Mouse (Mus musculus) neural tube, embryonic 14.5 days (tissue): ENCODE results near the gene Rell1. TPM values are rescaled to one million over a fixed set of nuclear protein-coding genes. Genes with fewer than 3 reads are reported as not detected.

Experiments
- ATAC-seq: fragments of 200-750 bp; cut with Nextera tagmentation; 2 replicates; pipeline ENCODE4 v1.8.0; 2017; ENCODE audit warnings: low read depth, mild to moderate bottlenecking, moderate TSS enrichment, moderate library complexity
- H3K27ac ChIP-seq: fragments of 300-500 bp; sonication (generic); 2 replicates; pipeline ENCODE4 v1.5.1; 2014; ENCODE audit warnings: low read depth, mild to moderate bottlenecking, control low read depth, low read length, moderate library complexity, mixed read lengths
- H3K27me3 ChIP-seq: fragments of 300-500 bp; sonication (generic); 2 replicates; pipeline ENCODE4 v1.6.1; 2014; ENCODE audit warnings: low read length; ENCODE audit not compliant: control insufficient read depth, insufficient read depth
- H3K36me3 ChIP-seq: fragments of 300-500 bp; sonication (generic); 2 replicates; pipeline ENCODE4 v1.6.1; 2014; ENCODE audit warnings: low read length, mixed read lengths; ENCODE audit not compliant: control insufficient read depth, insufficient read depth
- H3K4me1 ChIP-seq: fragments of 300-500 bp; sonication (generic); 2 replicates; pipeline ENCODE4 v1.6.1; 2014; ENCODE audit warnings: low read length; ENCODE audit not compliant: control insufficient read depth, insufficient read depth
- H3K4me2 ChIP-seq: fragments of 300-500 bp; sonication (generic); 2 replicates; pipeline ENCODE4 v1.6.1; 2014; ENCODE audit warnings: mild to moderate bottlenecking, low read depth, low read length, control low read depth
- H3K4me3 ChIP-seq: fragments of 300-500 bp; sonication (generic); 2 replicates; pipeline ENCODE4 v1.5.1; 2014; ENCODE audit warnings: low read depth, low read length, control low read depth, mixed read lengths
- H3K9ac ChIP-seq: fragments of 300-500 bp; sonication (generic); replicated peaks from 2 replicates; pipeline ENCODE4 v1.6.1; 2014; ENCODE audit warnings: low read depth, mild to moderate bottlenecking, control low read depth, low read length, mixed read lengths
- H3K9me3 ChIP-seq: fragments of 300-500 bp; sonication (generic); 2 replicates; pipeline ENCODE4 v1.6.1; 2016; ENCODE audit warnings: low read length; ENCODE audit not compliant: control insufficient read depth
- WGBS: fragments of 180-500 bp; shearing (Covaris S2); extraction: QIAGEN DNeasy Blood & Tissue Kit; methylation state at CpG from one replicate; pipeline ENCODE4 v1.1.7; 2014; 5-methylcytosine and 5-hydroxymethylcytosine counted together
- polyA plus RNA-seq: library from polyadenylated mRNA; unstranded; fragments of >200 nt; fragmentation: Nextera tagmentation; extraction: Ambion mirVana; gene quantifications from 2 replicates; pipeline ENCODE4 v1.2.1, GENCODE M21; 2014

Rell1 gene
- polyA plus RNA-seq, 1 experiment from 2014 or later, result 4.7 TPM

DNA sequence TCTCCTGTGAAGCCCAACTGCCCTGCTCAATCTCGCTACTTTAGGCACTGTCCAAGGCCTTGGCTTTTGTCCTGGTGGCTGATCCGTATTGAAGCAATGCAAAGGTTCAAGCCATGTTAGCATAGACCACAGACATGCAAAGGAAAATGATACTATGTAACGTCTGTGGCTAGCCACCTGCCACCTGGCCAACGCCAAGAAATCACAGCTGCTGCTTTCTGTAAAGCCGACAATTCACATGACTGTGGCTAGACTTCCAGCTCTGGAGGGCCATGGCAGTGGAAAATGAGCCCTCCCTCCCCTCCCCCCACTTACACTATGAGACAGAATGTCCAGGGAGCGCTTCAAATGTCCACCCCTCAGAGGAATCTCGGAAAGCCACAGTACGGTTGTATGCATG lies 11.1 kb downstream of the Rell1 start:
- Histone ChIP-seq H3K27me3 (no peaks in the 10 kb centered on the region), H3K4me3 (no peak overlapping the region), H3K27ac (no peak overlapping the region), H3K4me1 (no peaks in the 10 kb centered on the region), H3K9me3 (no peaks in the 10 kb centered on the region), H3K9ac (no peak overlapping the region), H3K36me3 (no peaks in the 10 kb centered on the region), H3K4me2 (no peak overlapping the region)
- no peak for ATAC-seq
- 84% methylated on average over 8 of the region's 8 CpGs for WGBS

DNA sequence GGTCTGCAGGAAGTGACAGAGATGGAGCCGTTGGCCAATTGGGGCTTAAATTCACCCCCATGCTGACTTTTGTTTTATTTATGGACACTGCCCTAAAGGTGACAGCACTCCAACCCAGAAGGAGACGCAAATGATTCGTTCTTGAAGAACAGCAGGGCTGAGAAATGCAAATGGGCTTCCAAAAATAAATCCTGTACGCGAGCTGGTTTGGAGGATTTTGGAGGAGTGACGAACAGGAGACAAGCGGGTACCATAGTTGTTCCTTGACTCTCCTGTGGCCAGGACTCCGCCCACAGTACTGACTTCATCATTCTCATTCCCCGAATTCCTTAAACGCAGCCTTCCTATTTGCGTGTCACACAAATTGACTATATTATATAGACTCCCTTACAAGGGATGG lies 12.3 kb downstream of the Rell1 start:
- Histone ChIP-seq H3K4me3 (no peak overlapping the region), H3K4me2 (no peak overlapping the region), H3K27ac (no peak overlapping the region), H3K36me3 (no peaks in the 10 kb centered on the region), H3K9me3 (no peaks in the 10 kb centered on the region), H3K9ac (no peak overlapping the region), H3K27me3 (no peaks in the 10 kb centered on the region), H3K4me1 (no peaks in the 10 kb centered on the region)
- 89% methylated on average over 11 of the region's 11 CpGs for WGBS
- ATAC-seq, result no peak

DNA sequence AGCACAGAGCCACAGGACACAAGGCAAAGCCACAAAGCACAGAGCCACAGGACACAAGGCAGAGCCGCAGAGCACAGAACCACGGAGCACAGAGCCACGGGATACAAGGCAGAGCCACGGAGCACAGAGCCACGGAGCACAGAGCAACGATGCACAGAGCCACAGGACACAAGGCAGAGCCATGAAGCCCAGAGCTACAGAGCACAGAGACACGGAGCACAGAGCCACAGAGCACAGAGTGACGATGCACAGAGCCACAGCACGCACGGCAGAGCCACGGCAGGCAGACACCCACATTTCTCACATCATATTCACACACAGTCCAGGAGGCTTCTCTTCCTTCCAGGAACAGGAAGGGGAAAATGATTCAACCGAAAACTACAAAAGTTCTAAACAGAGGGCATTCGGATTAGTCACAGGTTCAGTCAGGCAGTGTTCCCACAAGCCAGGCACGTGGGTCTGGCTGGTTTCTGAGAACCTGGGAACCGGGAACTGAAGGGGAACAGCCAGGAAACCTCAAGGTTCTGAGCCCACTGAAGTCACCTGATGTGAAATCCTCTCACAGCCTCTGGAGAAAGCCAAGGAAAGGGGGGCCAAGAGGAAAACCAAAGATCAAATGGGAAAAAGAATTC lies 15.2 kb downstream of the Rell1 start:
- H3K9me3 ChIP-seq, result no peaks in the 10 kb centered on the region
- no peaks in the 10 kb centered on the region for H3K36me3 ChIP-seq
- no peak overlapping the region for H3K4me3 ChIP-seq
- 91% methylated on average over 15 of the region's 15 CpGs for WGBS
- no peaks in the 10 kb centered on the region for H3K27me3 ChIP-seq
- H3K27ac ChIP-seq, result no peak overlapping the region
- no peak overlapping the region for H3K9ac ChIP-seq
- ATAC-seq, result no peak
- H3K4me2 ChIP-seq, result no peak overlapping the region
- no peaks in the 10 kb centered on the region for H3K4me1 ChIP-seq

DNA sequence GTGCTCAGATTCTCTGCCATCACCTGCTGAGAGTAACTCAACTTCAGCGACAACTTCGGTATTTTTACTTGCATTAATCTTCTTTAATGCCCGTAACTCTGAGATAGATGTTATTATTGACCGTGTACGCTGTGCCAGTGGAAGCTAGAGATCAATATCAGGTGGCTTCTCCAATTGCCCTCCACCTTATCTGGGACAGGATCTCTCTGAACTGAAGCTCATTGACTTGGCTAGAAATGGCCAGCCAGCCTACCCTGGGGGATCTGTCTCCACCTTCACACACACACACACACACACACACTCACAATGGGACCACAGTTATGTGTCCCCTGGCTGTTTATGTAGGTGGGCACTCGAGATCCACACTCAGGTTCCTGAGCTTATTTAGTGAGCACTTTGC lies 16.7 kb downstream of the Rell1 start:
- H3K27me3 ChIP-seq, result no peaks in the 10 kb centered on the region
- no peak overlapping the region for H3K27ac ChIP-seq
- 84% methylated on average over 6 of the region's 6 CpGs for WGBS
- no peak overlapping the region for H3K4me3 ChIP-seq
- H3K4me2 ChIP-seq, result no peak overlapping the region
- no peaks in the 10 kb centered on the region for H3K36me3 ChIP-seq
- H3K9me3 ChIP-seq, result no peaks in the 10 kb centered on the region
- no peak for ATAC-seq
- no peaks in the 10 kb centered on the region for H3K4me1 ChIP-seq
- no peak overlapping the region for H3K9ac ChIP-seq

DNA sequence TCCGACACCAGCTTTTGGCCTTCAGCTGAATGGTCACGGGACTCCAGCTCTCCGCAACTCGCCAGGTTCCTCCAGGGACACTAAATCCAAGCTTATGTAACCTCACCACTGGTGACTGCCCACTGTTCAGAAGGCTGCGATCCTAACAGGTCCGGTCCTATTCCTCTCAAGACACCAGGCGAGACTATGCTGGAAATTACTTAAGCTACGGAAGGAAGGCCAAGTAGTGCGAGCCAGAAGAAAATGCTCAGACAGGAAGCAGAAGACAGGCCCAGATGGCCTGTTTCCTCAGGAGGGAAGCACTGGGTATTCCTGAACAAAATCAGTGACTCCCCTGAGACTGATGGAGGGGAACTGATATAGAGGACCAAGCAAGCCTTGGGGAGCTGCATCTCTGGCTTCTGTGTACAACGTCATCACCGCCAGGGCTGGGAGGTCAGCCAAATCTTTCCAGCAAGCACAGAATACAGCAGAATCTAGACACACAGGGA lies 17.2 kb downstream of the Rell1 start:
- H3K4me2 ChIP-seq, result no peak overlapping the region
- H3K4me1 ChIP-seq, result no peaks in the 10 kb centered on the region
- no peak overlapping the region for H3K9ac ChIP-seq
- no peaks in the 10 kb centered on the region for H3K27me3 ChIP-seq
- H3K36me3 ChIP-seq, result no peaks in the 10 kb centered on the region
- WGBS, result 85% methylated on average over 11 of the region's 11 CpGs
- H3K4me3 ChIP-seq, result no peak overlapping the region
- no peaks in the 10 kb centered on the region for H3K9me3 ChIP-seq
- ATAC-seq, result no peak
- H3K27ac ChIP-seq, result no peak overlapping the region

DNA sequence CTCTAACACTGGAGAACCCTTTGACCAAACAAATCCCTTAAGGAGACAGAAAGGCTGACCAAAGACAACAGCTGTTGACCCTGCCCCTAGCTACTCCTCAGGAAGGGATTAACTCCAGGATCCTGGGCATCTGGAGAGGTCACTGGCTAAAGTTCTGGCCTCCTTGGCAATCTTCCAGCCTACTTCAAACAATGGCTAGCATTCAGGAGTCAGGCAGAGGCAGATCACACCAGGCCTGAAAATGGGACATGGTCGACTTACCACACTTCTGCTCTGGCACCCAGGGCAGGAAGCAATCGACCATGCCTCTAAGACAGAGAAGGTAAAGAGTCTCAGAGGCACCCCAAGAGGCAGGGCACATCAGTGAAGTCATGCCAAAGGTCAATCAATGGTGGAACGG lies 19.5 kb downstream of the Rell1 start:
- no peak overlapping the region for H3K4me2 ChIP-seq
- H3K27me3 ChIP-seq, result no peaks in the 10 kb centered on the region
- H3K9me3 ChIP-seq, result no peaks in the 10 kb centered on the region
- no peak overlapping the region for H3K27ac ChIP-seq
- H3K9ac ChIP-seq, result no peak overlapping the region
- H3K36me3 ChIP-seq, result no peaks in the 10 kb centered on the region
- ATAC-seq, result no peak
- H3K4me3 ChIP-seq, result no peak overlapping the region
- no peaks in the 10 kb centered on the region for H3K4me1 ChIP-seq
- WGBS, result 53% methylated on average over 3 of the region's 3 CpGs

DNA sequence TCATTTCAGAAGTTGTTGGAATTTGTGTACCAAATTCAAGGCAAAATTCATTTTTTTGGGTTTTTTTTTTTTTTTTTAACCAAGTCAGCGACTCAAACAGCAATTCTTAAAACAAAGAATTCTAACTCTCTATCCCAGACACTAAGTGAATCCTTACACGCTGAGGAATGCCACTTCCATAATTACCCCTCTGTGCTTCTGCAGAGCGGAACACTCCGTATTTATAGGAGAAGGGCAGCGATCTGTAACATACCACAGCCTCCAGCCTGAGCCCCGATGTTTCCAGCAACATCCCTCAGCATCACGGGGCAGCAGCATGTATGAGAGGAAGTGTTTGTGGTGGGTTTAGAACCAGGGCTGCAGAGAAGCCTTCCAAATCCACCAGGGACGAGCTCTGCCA lies 21.2 kb downstream of the Rell1 start:
- Histone ChIP-seq H3K36me3 (no peaks in the 10 kb centered on the region), H3K9ac (no peak overlapping the region), H3K27ac (no peak overlapping the region), H3K4me3 (no peak overlapping the region), H3K4me1 (no peaks in the 10 kb centered on the region), H3K9me3 (no peaks in the 10 kb centered on the region), H3K4me2 (no peak overlapping the region), H3K27me3 (no peaks in the 10 kb centered on the region)
- no peak for ATAC-seq
- 47% methylated on average over 8 of the region's 8 CpGs for WGBS

DNA sequence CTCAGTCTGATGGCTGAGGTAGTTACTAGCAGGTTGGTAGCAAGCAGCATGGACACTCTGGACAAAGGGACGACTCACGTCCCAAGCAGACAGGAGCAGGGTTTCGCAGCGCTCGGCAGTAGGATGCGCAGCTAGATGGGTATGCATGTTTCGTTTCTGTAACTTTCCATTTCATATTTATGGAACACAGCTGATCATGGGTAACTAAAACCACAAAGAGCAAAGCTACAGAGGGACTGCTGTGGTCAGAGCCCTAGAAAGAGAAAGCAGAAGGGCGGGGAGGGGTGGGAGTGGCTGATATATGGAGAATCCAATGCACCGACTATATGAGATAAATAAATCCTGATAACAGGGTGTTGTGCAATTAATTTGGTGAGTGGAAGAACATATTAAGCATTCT lies 25.4 kb downstream of the Rell1 start:
- Histone ChIP-seq H3K4me1 (no peaks in the 10 kb centered on the region), H3K4me2 (no peak overlapping the region), H3K9ac (no peak overlapping the region), H3K27ac (no peak overlapping the region), H3K9me3 (no peaks in the 10 kb centered on the region), H3K36me3 (no peaks in the 10 kb centered on the region), H3K4me3 (no peak overlapping the region), H3K27me3 (no peaks in the 10 kb centered on the region)
- 90% methylated on average over 9 of the region's 9 CpGs for WGBS
- no peak for ATAC-seq

DNA sequence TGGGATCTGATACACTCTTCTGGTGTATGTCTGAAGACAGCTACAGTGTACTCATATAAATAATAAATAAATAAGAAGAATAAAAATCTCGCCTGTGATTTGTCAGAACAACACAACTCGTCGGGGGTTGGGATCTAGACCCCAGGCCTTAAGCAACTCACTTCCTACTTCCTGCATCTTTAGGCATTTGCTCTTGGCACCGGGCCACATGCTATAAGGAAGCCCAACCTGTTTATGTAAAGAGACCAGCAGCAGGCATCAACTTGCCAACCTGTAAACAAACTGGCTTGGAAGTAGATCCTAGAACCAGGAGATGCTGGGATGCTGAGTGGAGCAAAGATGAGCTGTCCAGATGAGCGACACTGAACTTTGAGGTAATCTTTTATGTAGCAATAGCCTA lies 26.8 kb downstream of the Rell1 start:
- no peaks in the 10 kb centered on the region for H3K4me1 ChIP-seq
- H3K4me3 ChIP-seq, result no peak overlapping the region
- no peaks in the 10 kb centered on the region for H3K27me3 ChIP-seq
- H3K27ac ChIP-seq, result no peak overlapping the region
- no peaks in the 10 kb centered on the region for H3K36me3 ChIP-seq
- no peak overlapping the region for H3K9ac ChIP-seq
- 82% methylated on average over 5 of the region's 5 CpGs for WGBS
- no peak overlapping the region for H3K4me2 ChIP-seq
- H3K9me3 ChIP-seq, result no peaks in the 10 kb centered on the region
- ATAC-seq, result no peak
